Mouse (Mus musculus): Measurements from ENCODE around the gene Mcrip2. TPM values are rescaled to one million over a fixed set of nuclear protein-coding genes. Genes with fewer than 3 reads are reported as not detected.
A peak's percentile ranks its signal among the peaks of the same experiment; 100 is the strongest.

Gene Mcrip2
- polyA plus RNA-seq, 1 experiment from 2014 or later = 8.5 TPM

GRCm38 (mm10) chr17:25830806-25831431 is 37.6 kb downstream of the Mcrip2 start:
- ATAC-seq (ENCODE audit: low FRiP score, low read depth) = no peak
- Histone ChIP-seq H3K9ac (replicated peaks) (no peak overlapping the region), H3K4me3 (peak overlapping the region; percentile 77; the same call in 1 of the 2 replicates), H3K27ac (replicated peaks) (no peak overlapping the region), H3K4me1 (peaks cover 63% of the 10 kb centered on the region), H3K9me3 (no peaks in the 10 kb centered on the region), H3K4me2 (replicated peaks) (peak overlapping the region; percentile 96), H3K36me3 (peaks cover 46% of the 10 kb centered on the region), H3K27me3 (no peaks in the 10 kb centered on the region)
- 88% methylated on average over 14 of the region's 14 CpGs for WGBS

GRCm38 (mm10) chr17:25830200-25830753 is 38.3 kb downstream of the Mcrip2 start:
- Histone ChIP-seq H3K36me3 (peaks cover 50% of the 10 kb centered on the region), H3K27ac (replicated peaks) (no peak overlapping the region), H3K27me3 (no peaks in the 10 kb centered on the region), H3K9me3 (no peaks in the 10 kb centered on the region), H3K4me3 (peak overlapping the region; percentile 67; the same call in 1 of the 2 replicates), H3K9ac (replicated peaks) (peak overlapping the region; percentile 84; the same call in 1 of the 2 replicates), H3K4me2 (replicated peaks) (peak overlapping the region; percentile 84), H3K4me1 (peaks cover 63% of the 10 kb centered on the region)
- no peak for ATAC-seq (ENCODE audit: low FRiP score, low read depth)
- 89% methylated on average over 4 of the region's 4 CpGs for WGBS

DNA sequence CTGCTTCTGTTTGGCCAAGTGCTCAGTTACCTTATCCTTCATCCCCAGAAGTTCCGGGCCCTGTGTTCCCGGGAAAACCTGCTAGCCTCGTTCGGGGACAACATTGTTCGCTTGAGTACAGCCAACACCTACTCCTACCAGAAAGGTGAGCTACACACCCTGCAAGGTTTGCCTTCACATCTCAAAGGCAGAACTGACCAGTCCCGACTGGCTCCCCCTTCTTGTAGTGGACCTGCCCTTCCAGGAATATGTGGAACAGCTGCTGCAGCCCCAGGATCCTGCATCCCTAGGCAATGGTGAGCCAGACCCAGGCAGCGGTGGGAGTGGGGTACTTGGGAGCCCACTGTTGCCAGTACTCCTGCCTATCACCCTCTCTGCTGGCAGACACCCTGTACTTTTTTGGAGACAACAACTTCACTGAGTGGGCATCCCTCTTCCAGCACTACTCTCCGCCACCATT is 39.0 kb downstream of the Mcrip2 start:
- Histone ChIP-seq H3K36me3 (peaks cover 46% of the 10 kb centered on the region), H3K4me1 (peaks cover 63% of the 10 kb centered on the region), H3K4me2 (replicated peaks) (peak overlapping the region; percentile 84), H3K9me3 (no peaks in the 10 kb centered on the region), H3K9ac (replicated peaks) (peak overlapping the region; percentile 84), H3K27me3 (no peaks in the 10 kb centered on the region), H3K27ac (replicated peaks) (peak overlapping the region; percentile 91), H3K4me3 (peak overlapping the region; percentile 67)
- ATAC-seq (ENCODE audit: low FRiP score, low read depth) = no peak
- whole genome bisulfite sequencing = 47% methylated on average over 8 of the region's 8 CpGs

GRCm38 (mm10) chr17:25828712-25829557 is 39.6 kb downstream of the Mcrip2 start, which contains the start of gene Jmjd8:
Gene Jmjd8 (plus strand): TSS chr17:25828867.
- Histone ChIP-seq H3K9me3 (no peaks in the 10 kb centered on the region), H3K27me3 (no peaks in the 10 kb centered on the region), H3K4me1 (peaks cover 63% of the 10 kb centered on the region), H3K9ac (replicated peaks) (peak within 1 kb of the TSS; percentile 84), H3K4me2 (replicated peaks) (peak within 1 kb of the TSS; percentile 84), H3K27ac (replicated peaks) (peak within 1 kb of the TSS; percentile 91), H3K36me3 (peaks cover 46% of the 10 kb centered on the region), H3K4me3 (peak within 1 kb of the TSS; percentile 67)
- under 1% methylated on average over 32 of the region's 32 CpGs for WGBS
- peak; percentile 42 for ATAC-seq (ENCODE audit: low FRiP score, low read depth)

GRCm38 (mm10) chr17:25828223-25828594 is 40.4 kb downstream of the Mcrip2 start:
- Histone ChIP-seq H3K36me3 (peaks cover 46% of the 10 kb centered on the region), H3K4me3 (peak overlapping the region; percentile 67), H3K27me3 (no peaks in the 10 kb centered on the region), H3K4me2 (replicated peaks) (peak overlapping the region; percentile 84), H3K4me1 (peaks cover 60% of the 10 kb centered on the region), H3K9me3 (no peaks in the 10 kb centered on the region), H3K9ac (replicated peaks) (peak overlapping the region; percentile 84; the same call in 1 of the 2 replicates), H3K27ac (replicated peaks) (peak overlapping the region; percentile 91)
- no peak for ATAC-seq (ENCODE audit: low FRiP score, low read depth)
- WGBS = 83% methylated on average over 8 of the region's 8 CpGs

DNA sequence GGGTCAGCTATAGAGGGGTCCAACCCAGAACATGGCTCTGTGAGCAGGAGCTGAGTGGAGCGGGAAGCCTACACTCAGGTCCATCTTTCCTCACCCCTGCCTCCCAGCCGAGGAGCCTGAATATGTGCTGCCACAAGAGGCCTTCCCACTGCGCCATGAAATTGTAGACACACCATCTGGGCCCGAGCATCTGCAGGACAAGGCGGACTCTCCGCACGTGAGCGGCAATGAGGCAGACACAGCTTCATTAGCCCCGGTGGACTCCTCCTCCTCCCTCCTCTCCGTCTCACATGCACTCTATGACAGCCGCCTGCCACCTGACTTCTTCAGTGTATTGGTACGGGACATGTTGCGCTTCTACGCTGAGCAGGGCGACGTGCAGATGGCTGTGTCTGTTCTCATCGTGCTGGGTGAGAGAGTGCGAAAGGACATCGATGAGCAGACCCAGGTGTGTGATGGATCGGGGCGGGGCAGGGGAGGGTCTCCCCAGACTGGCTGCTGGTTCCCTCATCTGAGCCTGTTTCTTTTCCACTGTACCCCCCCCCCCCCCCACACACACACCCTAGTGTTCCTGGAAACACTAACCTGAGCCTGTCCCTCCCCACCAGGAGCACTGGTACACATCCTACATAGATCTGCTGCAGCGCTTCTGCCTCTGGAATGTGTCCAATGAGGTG is 40.9 kb downstream of the Mcrip2 start:
- Histone ChIP-seq H3K27me3 (peaks cover under 1% of the 10 kb centered on the region; the same call in 1 of the 2 replicates), H3K9ac (replicated peaks) (no peak overlapping the region), H3K4me3 (no peak overlapping the region; the same call in 1 of the 2 replicates), H3K36me3 (peaks cover 46% of the 10 kb centered on the region), H3K4me1 (peaks cover 63% of the 10 kb centered on the region), H3K9me3 (no peaks in the 10 kb centered on the region), H3K27ac (replicated peaks) (peak overlapping the region; percentile 91; the same call in 1 of the 2 replicates), H3K4me2 (replicated peaks) (peak overlapping the region; percentile 84; the same call in 1 of the 2 replicates)
- ATAC-seq (ENCODE audit: low FRiP score, low read depth) = no peak
- WGBS = 93% methylated on average over 22 of the region's 22 CpGs

GRCm38 (mm10) chr17:25827011-25827410 is 41.6 kb downstream of the Mcrip2 start:
- no peaks in the 10 kb centered on the region for H3K9me3 ChIP-seq
- H3K4me3 ChIP-seq = no peak overlapping the region
- ATAC-seq (ENCODE audit: low FRiP score, low read depth) = no peak
- no peak overlapping the region for H3K9ac ChIP-seq (replicated peaks)
- peaks cover 63% of the 10 kb centered on the region for H3K4me1 ChIP-seq
- H3K27ac ChIP-seq (replicated peaks) = no peak overlapping the region
- 96% methylated on average over 13 of the region's 13 CpGs for WGBS
- peaks cover 46% of the 10 kb centered on the region for H3K36me3 ChIP-seq
- peaks cover 5% of the 10 kb centered on the region; the same call in 1 of the 2 replicates for H3K27me3 ChIP-seq
- H3K4me2 ChIP-seq (replicated peaks) = no peak overlapping the region

DNA sequence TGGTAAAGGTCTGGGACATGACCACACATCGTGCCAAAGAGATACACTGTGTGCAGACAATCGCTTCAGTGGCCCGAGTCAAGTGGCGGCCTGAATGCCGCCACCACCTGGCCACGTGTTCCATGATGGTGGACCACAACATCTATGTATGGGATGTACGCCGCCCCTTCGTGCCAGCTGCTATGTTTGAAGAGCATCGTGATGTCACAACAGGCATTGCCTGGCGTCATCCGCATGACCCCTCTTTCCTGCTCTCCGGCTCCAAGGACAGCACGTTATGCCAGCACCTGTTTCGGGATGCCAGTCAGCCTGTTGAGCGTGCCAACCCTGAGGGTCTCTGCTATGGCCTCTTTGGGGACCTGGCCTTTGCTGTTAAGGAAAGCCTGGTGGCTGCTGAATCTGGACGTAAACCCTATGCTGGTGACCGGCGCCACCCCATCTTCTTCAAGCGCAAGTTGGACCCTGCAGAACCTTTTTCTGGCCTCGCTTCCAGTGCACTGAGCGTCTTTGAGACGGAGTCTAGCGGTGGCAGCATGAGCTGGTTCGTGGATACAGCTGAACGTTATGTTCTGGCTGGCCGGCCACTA is 42.5 kb downstream of the Mcrip2 start:
- Histone ChIP-seq H3K9ac (replicated peaks) (no peak overlapping the region), H3K9me3 (no peaks in the 10 kb centered on the region), H3K4me1 (peaks cover 53% of the 10 kb centered on the region), H3K4me3 (no peak overlapping the region), H3K36me3 (peaks cover 40% of the 10 kb centered on the region), H3K27ac (replicated peaks) (no peak overlapping the region), H3K27me3 (peaks cover 5% of the 10 kb centered on the region; the same call in 1 of the 2 replicates), H3K4me2 (replicated peaks) (no peak overlapping the region)
- ATAC-seq (ENCODE audit: low FRiP score, low read depth) = no peak
- WGBS = 96% methylated on average over 27 of the region's 27 CpGs

GRCm38 (mm10) chr17:25825311-25825710 is 43.3 kb downstream of the Mcrip2 start:
- peaks cover 11% of the 10 kb centered on the region for H3K27me3 ChIP-seq
- 89% methylated on average over 6 of the region's 6 CpGs for WGBS
- ATAC-seq (ENCODE audit: low FRiP score, low read depth) = no peak
- peaks cover 46% of the 10 kb centered on the region for H3K4me1 ChIP-seq
- H3K4me2 ChIP-seq (replicated peaks) = peak overlapping the region; percentile 95; the same call in 1 of the 2 replicates
- H3K4me3 ChIP-seq = no peak overlapping the region
- peaks cover 32% of the 10 kb centered on the region for H3K36me3 ChIP-seq
- H3K9ac ChIP-seq (replicated peaks) = peak overlapping the region; percentile 33
- no peak overlapping the region for H3K27ac ChIP-seq (replicated peaks)
- H3K9me3 ChIP-seq = no peaks in the 10 kb centered on the region

DNA sequence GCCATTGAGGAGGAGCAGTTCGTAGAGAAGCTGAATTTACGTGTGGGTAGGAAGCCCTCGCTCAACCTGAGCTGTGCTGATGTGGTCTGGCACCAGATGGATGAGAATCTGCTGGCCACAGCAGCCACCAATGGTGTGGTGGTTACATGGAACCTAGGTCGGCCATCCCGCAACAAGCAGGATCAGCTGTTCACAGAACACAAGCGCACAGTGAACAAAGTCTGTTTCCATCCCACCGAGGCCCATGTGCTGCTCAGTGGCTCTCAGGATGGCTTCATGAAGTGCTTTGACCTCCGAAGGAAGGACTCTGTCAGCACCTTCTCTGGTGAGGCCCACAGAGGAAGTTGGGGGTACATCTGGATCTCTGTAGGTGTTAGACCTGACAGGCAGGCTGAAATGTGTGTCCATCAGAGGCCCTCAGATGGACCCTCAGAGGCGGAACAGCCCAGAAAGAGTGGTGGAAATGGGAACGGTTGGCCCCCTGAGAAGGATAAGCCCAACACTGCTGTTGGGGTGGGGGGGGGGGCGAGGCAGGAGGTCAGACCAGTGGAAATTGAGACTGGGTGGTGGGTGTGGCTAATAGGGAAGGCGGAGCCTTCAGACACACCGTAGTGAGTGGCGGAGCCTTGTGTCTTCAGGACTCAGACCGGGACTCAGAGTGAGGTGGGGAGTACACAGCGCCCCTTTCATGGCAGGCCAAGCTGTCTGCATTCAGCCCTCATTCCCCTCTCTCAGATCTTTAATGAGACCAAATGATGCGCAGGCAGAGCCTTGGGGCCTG is 44.0 kb downstream of the Mcrip2 start:
- Histone ChIP-seq H3K9ac (replicated peaks) (peak overlapping the region; percentile 75; the same call in 1 of the 2 replicates), H3K9me3 (no peaks in the 10 kb centered on the region), H3K36me3 (peaks cover 24% of the 10 kb centered on the region), H3K27me3 (peaks cover 19% of the 10 kb centered on the region), H3K27ac (replicated peaks) (no peak overlapping the region), H3K4me1 (peaks cover 39% of the 10 kb centered on the region), H3K4me2 (replicated peaks) (peak overlapping the region; percentile 95), H3K4me3 (peak overlapping the region; percentile 60)
- ATAC-seq (ENCODE audit: low FRiP score, low read depth) = no peak
- 76% methylated on average over 17 of the region's 17 CpGs for WGBS

Measured in midbrain, embryonic 12.5 days (tissue).